Mouse (Mus musculus): ENCODE results near the gene Ankrd16. TPM values are rescaled to one million over a fixed set of nuclear protein-coding genes. Genes with fewer than 3 reads are reported as not detected.

The Ankrd16 gene
- polyA plus RNA-seq, 1 experiment from 2014 or later: 20.1 TPM

Other genes with a start within 250 kb of the Ankrd16 start
- 9.2 and 11.6 TPM in 2 replicates for gene Pfkfb3, start 223.8 kb upstream of the Ankrd16 start, polyA plus RNA-seq (2014; fragmentation: Nextera tagmentation; extraction: Ambion mirVana)
- 78.7 and 89.0 TPM in 2 replicates for gene Rbm17, start 173.7 kb upstream of the Ankrd16 start, polyA plus RNA-seq (2014; fragmentation: Nextera tagmentation; extraction: Ambion mirVana)
- not detected in 2 replicates for gene Gm17490, start 151.6 kb upstream of the Ankrd16 start, polyA plus RNA-seq (2014; fragmentation: Nextera tagmentation; extraction: Ambion mirVana)
- not detected in 2 replicates for gene Il2ra, start 135.1 kb upstream of the Ankrd16 start, polyA plus RNA-seq (2014; fragmentation: Nextera tagmentation; extraction: Ambion mirVana)
- gene Il15ra, start 72.6 kb upstream of the Ankrd16 start, polyA plus RNA-seq (2014; fragmentation: Nextera tagmentation; extraction: Ambion mirVana): 11.4 and 12.2 TPM in 2 replicates
- 114 and 119 TPM in 2 replicates for gene Fbh1, start 294 bp upstream of the Ankrd16 start, polyA plus RNA-seq (2014; fragmentation: Nextera tagmentation; extraction: Ambion mirVana)